8 mouse cellular contexts compared by ENCODE assay signal in the genomic region with DNA sequence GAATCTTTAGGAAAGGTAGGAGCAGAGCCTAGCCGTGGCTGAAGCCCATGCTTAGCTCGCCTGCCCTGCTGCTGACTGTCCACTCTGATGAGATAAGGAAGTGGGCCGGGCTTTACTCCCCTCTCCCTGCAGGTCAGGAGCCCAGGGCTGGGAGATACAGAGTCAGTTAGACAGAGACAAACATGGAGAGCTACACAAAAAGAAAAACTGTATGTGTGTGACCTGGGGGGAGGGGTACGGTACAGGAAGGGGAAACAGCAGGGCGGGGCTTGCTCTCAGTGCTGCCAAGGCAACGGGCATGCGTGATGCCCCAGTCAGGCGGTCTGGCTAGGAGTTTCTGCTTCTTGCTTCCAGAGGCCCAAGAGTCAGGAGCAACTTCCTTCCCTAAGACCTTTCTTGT. TPM values are rescaled to one million over a fixed set of nuclear protein-coding genes. Genes with fewer than 3 reads are reported as not detected.
DNase-seq lines count a peak whose midpoint lies in the region; ATAC-seq and TF ChIP-seq lines count a peak whose summit lies in the region.

No protein-coding gene starts in this region.

- 34% methylated on average over 8 of the region's 8 CpGs for WGBS in heart, embryonic 10.5 days
- WGBS in forebrain, postnatal 0 days, result 81% methylated on average over 8 of the region's 8 CpGs

- DNase-seq in right cerebral cortex, postnatal 10 days (ENCODE audit: low spot score in 2 of 2), result peak; percentile 50 to 54
- DNase-seq in right cerebral cortex, postnatal 36 days (ENCODE audit: low spot score in 2 of 2), result no peak
- peak; percentile 92 for DNase-seq in heart, embryonic 10.5 days (ENCODE audit: low spot score)
- peak; percentile 74 to 80 for DNase-seq in kidney, postnatal 25 days
- no peak for DNase-seq in right cerebral cortex, postnatal 4 days
- no peak for DNase-seq in forebrain, postnatal 0 days
- DNase-seq in layer of hippocampus, adult 8-10 months (ENCODE audit: low spot score in 2 of 2), result no peak

- ATAC-seq in megakaryocyte progenitor cell, adult 5-6 weeks (replicated peaks; ENCODE audit: poor library complexity), result peak; percentile 64
- no peak for ATAC-seq in forebrain, postnatal 0 days

- H3K27ac ChIP-seq in heart, embryonic 10.5 days, result peak overlapping the region; percentile 83
- no peak overlapping the region for H3K27ac ChIP-seq in forebrain, postnatal 0 days (ENCODE audit: low read depth, low read length)

- no peaks in the 10 kb centered on the region for H3K27me3 ChIP-seq in heart, embryonic 10.5 days (ENCODE audit: insufficient read depth, poor library complexity, severe bottlenecking)
- no peaks in the 10 kb centered on the region for H3K27me3 ChIP-seq in forebrain, postnatal 0 days (ENCODE audit: insufficient read depth, low read length)

- no peak overlapping the region for H3K4me2 ChIP-seq in forebrain, postnatal 0 days (ENCODE audit: low read depth)

- peaks cover 72% of the 10 kb centered on the region for H3K36me3 ChIP-seq in heart, embryonic 10.5 days
- peaks cover 78% of the 10 kb centered on the region for H3K36me3 ChIP-seq in forebrain, postnatal 0 days (ENCODE audit: insufficient read depth)

- peaks cover 71% of the 10 kb centered on the region for H3K4me1 ChIP-seq in heart, embryonic 10.5 days
- H3K4me1 ChIP-seq in forebrain, postnatal 0 days (ENCODE audit: insufficient read depth), result no peaks in the 10 kb centered on the region

- H3K9me3 ChIP-seq in heart, embryonic 10.5 days, result no peaks in the 10 kb centered on the region
- H3K9me3 ChIP-seq in forebrain, postnatal 0 days (ENCODE audit: low read length), result no peaks in the 10 kb centered on the region

- TF ChIP-seq CTCF in forebrain, postnatal 0 days (IDR thresholded peaks at IDR 0.05; ENCODE audit: low read depth), result no peak

- H3K9ac ChIP-seq in forebrain, postnatal 0 days, result no peak overlapping the region

- peak overlapping the region; percentile 46 for H3K4me3 ChIP-seq in heart, embryonic 10.5 days
- H3K4me3 ChIP-seq in forebrain, postnatal 0 days (ENCODE audit: low read depth, low read length), result no peak overlapping the region

RNA-seq across cellular contexts. Expression of a gene that starts 1.0 kb away (rescaled TPM):
- 76.8 and 109 TPM in 2 replicates for polyA plus RNA-seq in heart, embryonic 10.5 days (2016; fragmentation: Nextera tagmentation; extraction: Ambion mirVana)
- total RNA-seq in megakaryocyte progenitor cell, adult 5-6 weeks (2015), result 3.9 and 5.4 TPM in 2 replicates
- 0.37 and 1.8 TPM in 2 replicates for total RNA-seq in megakaryocyte progenitor cell, adult 5-6 weeks (2017)
- 3.3 and 4.8 TPM in 2 replicates for total RNA-seq in forebrain, postnatal 0 days (2014; rRNA removed)
- 8.3 and 8.7 TPM in 2 replicates for polyA plus RNA-seq in forebrain, postnatal 0 days (2015; fragmentation: Nextera tagmentation; extraction: Ambion mirVana)
- total RNA-seq in layer of hippocampus, adult 8-10 months (2022), result 10 to 100 TPM in 3 of 4 experiments, 1 to 10 TPM in 1; 9.7 to 13.9 (median 11.8) TPM

RNA-seq across cellular contexts. Expression of a gene that starts 19.6 kb away (rescaled TPM):
- polyA plus RNA-seq in heart, embryonic 10.5 days (2016; fragmentation: Nextera tagmentation; extraction: Ambion mirVana), result 61.9 and 62.6 TPM in 2 replicates
- total RNA-seq in megakaryocyte progenitor cell, adult 5-6 weeks (2015), result 27.8 and 29.9 TPM in 2 replicates
- total RNA-seq in megakaryocyte progenitor cell, adult 5-6 weeks (2017), result 47.3 and 52.2 TPM in 2 replicates
- 40.2 and 52.6 TPM in 2 replicates for total RNA-seq in forebrain, postnatal 0 days (2014; rRNA removed)
- polyA plus RNA-seq in forebrain, postnatal 0 days (2015; fragmentation: Nextera tagmentation; extraction: Ambion mirVana), result 36.5 and 41.2 TPM in 2 replicates
- total RNA-seq in layer of hippocampus, adult 8-10 months (2022), result 10 to 100 TPM; 36.5 to 52.9 (median 41.8) TPM

RNA-seq across cellular contexts. Expression of a gene that starts 52.7 kb away (rescaled TPM):
- 4.2 and 5.7 TPM in 2 replicates for polyA plus RNA-seq in heart, embryonic 10.5 days (2016; fragmentation: Nextera tagmentation; extraction: Ambion mirVana)
- 0.17 and 1.4 TPM in 2 replicates for total RNA-seq in megakaryocyte progenitor cell, adult 5-6 weeks (2015)
- total RNA-seq in megakaryocyte progenitor cell, adult 5-6 weeks (2017), result 0.33 TPM in 1 of 2 replicates, not detected in the other
- 0.81 and 1.8 TPM in 2 replicates for total RNA-seq in forebrain, postnatal 0 days (2014; rRNA removed)
- polyA plus RNA-seq in forebrain, postnatal 0 days (2015; fragmentation: Nextera tagmentation; extraction: Ambion mirVana), result 0.67 and 2.0 TPM in 2 replicates
- 10 to 100 TPM in 2 of 4 experiments, 1 to 10 TPM in 2; 5.2 to 17.9 (median 10.4) TPM for total RNA-seq in layer of hippocampus, adult 8-10 months (2022)

Comparison
In these comparisons a context has a peak if more than half of its experiments do, and no peak if none do; other contexts are left out.
1. DNase-seq: peak in right cerebral cortex, postnatal 10 days (2 of 2), heart, embryonic 10.5 days (single experiment) and kidney, postnatal 25 days (2 of 2); none in right cerebral cortex, postnatal 36 days (0 of 2), right cerebral cortex, postnatal 4 days (single experiment), forebrain, postnatal 0 days (single experiment) and layer of hippocampus, adult 8-10 months (0 of 2).